Mouse (Mus musculus): ENCODE measurements at regions not wholly inside any gene's neighbourhood (a gene's known extent, or its start where the extent isn't known, plus 50 kb on each side); places are given as distances from the start of the nearest gene placed in this dataset.

DNA sequence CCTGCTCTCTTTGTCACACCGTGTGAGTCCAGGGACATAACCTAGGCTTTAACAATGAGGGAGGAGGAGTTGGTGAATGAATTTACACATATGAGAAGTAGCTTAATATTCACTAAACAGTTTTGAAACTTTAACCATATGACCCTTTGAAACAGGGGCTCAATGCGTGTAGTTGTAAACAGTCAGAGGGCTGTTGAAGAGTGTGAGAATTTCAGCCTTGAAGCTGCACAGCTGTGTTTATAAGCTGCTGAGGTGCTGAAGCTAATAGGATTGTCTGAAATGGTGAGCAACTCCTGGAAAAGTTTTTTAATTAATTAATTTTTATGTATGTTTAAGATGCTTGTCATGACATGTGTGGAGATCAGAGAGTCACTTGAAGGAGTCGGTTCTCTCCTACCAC lies 59.8 kb upstream of the Rgma start:
- DNase-seq (ENCODE audit: low read depth, low spot score) = no peak

DNA sequence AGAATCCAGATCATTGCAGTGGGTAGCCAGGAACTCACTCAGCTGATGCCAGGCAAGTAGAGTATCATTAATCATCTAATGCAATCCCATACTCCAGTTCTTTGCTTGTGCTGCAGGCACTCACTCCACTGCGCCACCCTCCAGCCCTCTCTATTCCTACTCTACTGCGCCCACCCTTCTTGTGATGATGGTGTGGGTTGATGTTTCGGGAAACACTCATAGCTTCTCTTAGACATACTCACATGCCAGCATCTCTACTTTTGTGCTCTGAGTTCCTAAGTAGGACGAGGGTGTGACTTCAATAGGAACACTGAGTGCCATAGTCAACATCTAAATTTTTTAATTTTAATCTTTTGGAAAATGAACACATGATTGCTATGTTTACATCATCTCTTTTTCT lies 57.7 kb upstream of the Rgma start:
- DNase-seq (ENCODE audit: low read depth, low spot score) = no peak

DNA sequence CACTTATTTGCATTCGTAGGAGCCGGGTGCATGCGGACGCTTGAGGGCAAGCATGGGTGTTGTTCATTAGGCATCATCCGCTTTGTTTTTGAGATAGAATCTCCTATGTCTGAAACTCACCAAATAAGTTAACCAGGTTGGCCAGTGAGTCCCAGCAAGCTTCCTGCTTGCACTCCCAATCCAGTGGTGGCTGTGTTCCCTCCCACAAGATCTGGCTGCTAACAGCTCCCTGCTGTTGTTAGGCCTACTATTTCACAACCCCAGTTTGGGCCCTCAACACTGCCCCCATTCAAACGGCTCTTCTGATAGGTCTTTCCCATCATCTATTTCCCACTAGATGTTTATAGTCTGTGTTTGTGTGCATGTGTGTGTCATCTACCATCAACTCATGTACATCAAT lies 56.3 kb upstream of the Rgma start:
- no peak for DNase-seq (ENCODE audit: low read depth, low spot score)

DNA sequence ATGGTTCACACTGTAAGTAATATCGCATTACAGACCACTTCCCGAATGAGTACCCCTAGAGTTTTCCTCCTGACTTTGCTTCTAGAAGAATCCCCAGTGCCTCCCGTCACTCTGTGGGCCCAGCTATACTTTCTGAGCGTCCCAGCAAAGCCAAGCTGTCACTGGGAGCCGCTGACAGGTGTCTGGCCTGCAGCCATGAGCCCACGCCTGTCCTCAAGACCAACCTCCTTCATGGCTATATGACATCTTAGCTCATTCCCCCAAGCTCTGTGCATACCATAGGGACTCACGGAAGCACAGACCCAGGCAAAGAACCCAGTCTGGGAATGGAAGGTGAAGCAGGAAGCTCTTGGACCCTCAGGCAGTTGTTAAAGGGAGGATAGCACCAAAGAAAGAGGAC lies 55.3 kb upstream of the Rgma start:
- no peak for DNase-seq (ENCODE audit: low read depth, low spot score)

DNA sequence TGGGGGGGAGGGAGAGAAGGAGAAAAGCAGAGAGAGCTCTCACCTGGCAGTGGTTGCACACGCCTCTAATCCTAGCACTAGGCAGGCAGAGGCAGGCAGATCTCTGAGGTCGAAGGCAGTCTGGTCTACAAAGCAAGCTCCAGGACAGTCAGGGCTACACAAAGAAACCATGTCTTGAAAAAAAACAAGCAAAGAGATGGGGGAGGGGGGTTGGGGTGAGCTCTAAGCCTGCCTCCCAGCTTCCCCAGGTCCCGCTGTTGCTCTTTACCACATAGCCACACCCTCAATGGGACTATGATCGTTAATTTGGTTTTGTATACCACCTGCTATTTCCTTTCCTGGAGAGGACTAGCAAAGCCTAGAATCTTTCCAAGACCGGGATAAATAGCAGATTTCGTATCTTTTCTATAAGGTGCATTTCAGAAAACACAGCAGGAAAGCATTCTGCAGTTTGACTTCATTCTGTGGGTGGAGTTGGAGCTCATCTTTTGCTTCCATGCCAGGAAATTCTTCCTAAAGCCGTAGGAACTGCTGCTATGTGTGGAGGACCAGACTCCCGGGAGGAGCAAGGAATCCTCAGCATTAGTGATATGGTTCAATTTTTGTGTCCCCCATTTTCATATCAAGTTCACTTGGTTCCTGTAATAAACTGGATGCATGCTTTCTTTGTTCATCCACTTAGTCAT lies 52.7 kb upstream of the Rgma start:
- no peak for DNase-seq (ENCODE audit: low read depth, low spot score)

DNA sequence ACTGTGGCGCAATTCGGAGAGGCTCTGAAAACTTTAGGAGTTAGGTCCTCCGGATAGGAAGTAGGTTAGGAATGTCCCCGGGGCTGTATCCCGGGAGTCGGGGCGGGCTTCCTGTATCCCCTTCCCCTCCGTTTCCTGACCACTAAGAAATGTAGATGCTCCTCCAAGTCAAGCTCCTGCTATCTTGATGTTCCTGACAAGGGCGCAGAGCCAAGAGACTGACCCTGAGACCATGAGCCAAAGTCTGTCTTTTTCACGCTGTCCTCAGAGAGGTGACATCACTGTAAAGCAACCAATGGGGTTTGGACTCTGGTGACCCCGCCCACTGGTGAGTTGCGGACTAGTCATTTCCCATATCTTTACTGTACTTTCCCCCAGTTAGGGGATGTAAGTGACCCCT lies 51.8 kb upstream of the Rgma start:
- peak; percentile 40 for DNase-seq (ENCODE audit: low read depth, low spot score)

DNA sequence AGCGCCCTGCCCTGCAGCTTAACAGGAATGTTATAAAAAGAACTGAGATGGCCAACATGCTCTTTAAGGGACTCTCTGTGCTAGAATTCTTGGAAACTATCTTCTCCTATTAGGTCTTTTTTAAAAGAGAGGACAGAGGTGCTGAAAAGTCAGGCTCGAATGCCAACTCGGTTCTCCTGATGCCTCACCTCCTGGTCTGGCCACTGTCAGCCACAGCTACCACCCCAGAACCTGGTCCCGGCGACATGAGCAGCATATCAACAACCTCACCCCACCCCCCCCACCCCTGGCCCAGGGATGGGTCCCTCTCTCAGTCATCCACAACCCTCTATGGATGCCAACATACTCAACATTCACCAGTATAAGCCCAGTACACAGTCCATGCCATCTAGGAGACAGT lies 49.8 kb upstream of the Rgma start:
- no peak for DNase-seq (ENCODE audit: low read depth, low spot score)

All from skeletal muscle tissue, adult 2 months (tissue).